Mouse (Mus musculus): ENCODE data around the gene Sned1. TPM values are rescaled to one million over a fixed set of nuclear protein-coding genes. Genes with fewer than 3 reads are reported as not detected.
"Not testable (repeated sequence)": the region's sequence is repeated elsewhere in the genome, so short reads cannot be mapped to it uniquely, and the experiment has no call there.

Sned1 gene
- 6.5 and 9.6 TPM in 2 replicates for polyA plus RNA-seq (2016; fragmentation: Nextera tagmentation; extraction: Ambion mirVana)

DNA sequence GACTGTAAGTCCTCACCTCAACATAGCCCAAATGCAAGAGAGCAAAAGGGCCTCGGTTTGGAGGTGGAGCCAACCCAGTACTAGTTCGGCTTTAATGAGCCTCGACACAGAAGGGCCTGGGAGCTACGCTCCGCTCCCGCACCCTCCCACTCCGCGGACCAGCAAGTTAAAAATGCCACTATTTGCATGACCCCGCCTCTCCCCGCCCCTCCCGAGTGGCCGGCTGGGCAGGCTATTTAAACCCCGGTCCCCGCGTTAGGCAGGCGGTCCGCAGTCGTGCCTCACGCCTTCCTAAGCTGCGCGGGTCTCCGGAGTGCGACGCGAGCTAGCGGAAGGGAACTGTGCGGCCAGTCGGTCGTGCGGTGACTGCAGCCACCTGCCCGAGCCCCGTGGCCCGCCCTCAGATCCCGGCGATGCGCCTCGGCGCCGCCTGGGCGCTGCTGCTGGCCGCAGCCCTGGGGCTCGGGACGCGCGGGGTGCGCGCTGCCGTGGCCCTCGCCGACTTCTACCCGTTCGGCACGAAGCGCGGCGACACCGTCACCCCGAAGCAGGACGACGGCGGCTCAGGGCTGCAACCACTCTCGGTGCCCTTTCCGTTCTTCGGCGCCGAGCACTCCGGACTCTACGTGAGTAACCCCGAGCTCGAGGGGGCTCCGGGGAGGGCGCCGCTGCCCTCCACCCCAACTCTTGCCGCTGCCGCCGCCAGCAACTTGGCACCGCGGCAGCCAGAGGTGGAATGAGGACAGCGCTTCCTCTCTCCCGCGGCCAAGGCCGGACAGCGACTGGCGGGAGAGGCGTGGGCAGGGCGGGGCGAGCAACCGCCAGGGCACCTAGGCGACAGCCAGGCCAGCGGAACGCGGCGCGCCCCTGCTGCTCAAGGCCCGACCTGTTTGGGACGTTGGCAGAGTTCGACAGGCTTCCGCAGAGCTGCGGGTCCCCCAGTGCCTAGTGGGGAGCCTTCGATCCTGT is at the start of gene Sned1:
Sned1 (plus strand) TSS at position 266 of the 969 bp plus-strand sequence.
- Histone ChIP-seq H3K9me3 (no peaks in the 10 kb centered on the region), H3K36me3 (replicated peaks) (no peaks in the 10 kb centered on the region), H3K4me1 (peaks cover 52% of the 10 kb centered on the region), H3K4me3 (peak within 1 kb of the TSS; percentile 73), H3K27me3 (replicated peaks; ENCODE audit: low read depth, poor library complexity, severe bottlenecking) (peaks cover 53% of the 10 kb centered on the region), H3K27ac (replicated peaks) (peak within 1 kb of the TSS; percentile 81)
- 1% methylated on average over 100 of the region's 100 CpGs for whole genome bisulfite sequencing
- peak; percentile 93 for DNase-seq (ENCODE audit: low spot score)

DNA sequence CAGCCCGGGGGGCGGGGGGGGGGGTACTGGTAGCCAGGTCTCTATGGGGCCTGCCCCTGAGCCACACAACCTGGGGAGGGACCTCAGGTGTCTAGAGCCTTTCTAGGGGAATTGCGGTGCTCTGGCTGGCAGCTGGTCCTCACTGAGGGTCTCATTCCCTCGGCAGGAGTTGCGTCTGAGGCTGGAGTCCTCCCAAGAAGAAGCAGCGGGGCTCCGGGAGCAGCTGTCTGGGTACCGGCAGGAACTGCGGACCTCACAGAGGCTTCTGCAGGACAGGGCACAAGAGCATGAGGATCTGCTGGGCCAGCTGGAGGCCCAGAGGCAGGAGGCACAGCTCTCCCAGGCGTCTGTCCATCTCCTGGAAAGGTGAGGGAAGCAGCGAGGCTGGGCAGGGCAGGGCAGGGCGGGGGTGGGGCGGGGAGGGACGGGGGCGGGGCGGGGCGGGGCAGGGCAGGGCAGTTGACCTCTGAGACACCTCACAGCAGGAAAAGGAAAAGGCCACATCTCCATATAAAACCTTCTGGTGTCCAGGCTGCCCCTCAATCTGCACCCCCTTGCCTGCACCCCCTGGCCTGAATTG is 44.8 kb upstream of the Sned1 start:
- H3K4me1 ChIP-seq, result peaks cover 16% of the 10 kb centered on the region
- WGBS, result 4% methylated on average over 17 of the region's 17 CpGs

DNA sequence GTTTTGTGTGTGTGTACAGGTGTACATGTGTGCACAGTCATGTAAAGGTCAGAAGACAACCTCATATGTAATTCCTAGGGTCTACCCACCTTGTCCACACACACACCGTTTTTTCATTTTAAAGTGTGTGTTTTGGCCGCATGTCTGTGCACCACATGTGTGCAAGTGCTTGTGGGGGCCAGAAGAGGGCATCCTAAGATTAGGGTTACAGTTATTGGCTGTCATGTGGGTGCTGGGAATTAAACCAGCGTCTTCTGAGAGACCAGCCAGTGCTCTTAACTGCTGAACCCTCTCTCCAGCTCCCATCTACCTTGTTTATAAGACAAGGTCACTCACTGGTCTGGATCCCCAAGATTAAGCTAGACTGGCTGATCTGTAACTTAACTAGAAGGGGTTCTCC is 40.7 kb upstream of the Sned1 start:
- 87% methylated on average over 3 of the region's 3 CpGs for WGBS
- Histone ChIP-seq H3K4me3 (no peak overlapping the region), H3K9me3 (peaks cover 3% of the 10 kb centered on the region; the same call in 1 of the 2 replicates), H3K27me3 (replicated peaks; ENCODE audit: low read depth, poor library complexity, severe bottlenecking) (peaks cover 23% of the 10 kb centered on the region), H3K36me3 (replicated peaks) (no peaks in the 10 kb centered on the region), H3K27ac (replicated peaks) (no peak overlapping the region), H3K4me1 (peaks cover 14% of the 10 kb centered on the region)
- DNase-seq (ENCODE audit: low spot score), result no peak

More for the DNA sequence above, 44.8 kb upstream of the Sned1 start:
- Histone ChIP-seq H3K4me3 (peak overlapping the region; percentile 40), H3K36me3 (replicated peaks) (no peaks in the 10 kb centered on the region), H3K27ac (replicated peaks) (peak overlapping the region; percentile 65; the same call in 1 of the 2 replicates), H3K27me3 (replicated peaks; ENCODE audit: low read depth, poor library complexity, severe bottlenecking) (peaks cover 60% of the 10 kb centered on the region), H3K9me3 (peaks cover 3% of the 10 kb centered on the region; the same call in 1 of the 2 replicates)
- DNase-seq (ENCODE audit: low spot score), result peak; percentile 26

DNA sequence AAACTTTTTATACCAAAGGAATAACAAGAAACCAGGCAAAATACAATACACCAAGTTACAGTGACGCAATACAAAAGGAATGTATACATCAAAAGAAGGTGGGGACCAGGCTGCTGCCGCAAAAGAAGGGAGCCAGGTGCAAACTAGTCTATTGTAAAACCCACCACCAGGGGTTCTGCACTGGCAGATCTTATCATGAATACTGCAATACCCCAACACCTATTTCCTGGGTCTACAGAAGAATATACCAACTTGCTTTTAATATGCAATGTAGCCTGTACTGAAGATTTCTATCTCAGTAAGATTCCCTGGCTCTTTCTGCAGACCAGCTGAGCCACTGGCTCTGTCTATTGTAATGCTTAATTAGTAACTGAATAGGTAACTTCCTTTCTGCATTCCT is 38.2 kb upstream of the Sned1 start:
- DNase-seq (ENCODE audit: low spot score); H3K27ac ChIP-seq (replicated peaks); H3K36me3 ChIP-seq (replicated peaks); H3K4me3 ChIP-seq; H3K27me3 ChIP-seq (replicated peaks; ENCODE audit: low read depth, poor library complexity, severe bottlenecking); H3K9me3 ChIP-seq; H3K4me1 ChIP-seq: not testable (repeated sequence)
- 93% methylated on average over 2 of the region's 2 CpGs for WGBS

GRCm38 (mm10) chr1:93197916-93198315 is 37.7 kb upstream of the Sned1 start:
- H3K4me3 ChIP-seq, result no peak overlapping the region
- H3K27me3 ChIP-seq (replicated peaks; ENCODE audit: low read depth, poor library complexity, severe bottlenecking), result peaks cover 6% of the 10 kb centered on the region; the same call in 1 of the 2 replicates
- H3K36me3 ChIP-seq (replicated peaks), result no peaks in the 10 kb centered on the region
- DNase-seq (ENCODE audit: low spot score), result no peak
- no peaks in the 10 kb centered on the region for H3K4me1 ChIP-seq
- H3K9me3 ChIP-seq, result peaks cover 3% of the 10 kb centered on the region; the same call in 1 of the 2 replicates
- WGBS, result 85% methylated on average over 3 of the region's 3 CpGs
- H3K27ac ChIP-seq (replicated peaks), result no peak overlapping the region

- peaks cover 38% of the 10 kb centered on the region for H3K4me1 ChIP-seq
- H3K9me3 ChIP-seq, result no peaks in the 10 kb centered on the region
- no peaks in the 10 kb centered on the region for H3K36me3 ChIP-seq (replicated peaks)
- peak overlapping the region; percentile 16; the same call in 1 of the 2 replicates for H3K27ac ChIP-seq (replicated peaks)
- no peaks in the 10 kb centered on the region for H3K27me3 ChIP-seq (replicated peaks; ENCODE audit: low read depth, poor library complexity, severe bottlenecking)
- peak; percentile 27 for DNase-seq (ENCODE audit: low spot score)
- WGBS, result 63% methylated on average over 12 of the region's 12 CpGs
- no peak overlapping the region for H3K4me3 ChIP-seq
Observed at GRCm38 (mm10) chr1:93206277-93206970, 29.2 kb upstream of the Sned1 start.

DNA sequence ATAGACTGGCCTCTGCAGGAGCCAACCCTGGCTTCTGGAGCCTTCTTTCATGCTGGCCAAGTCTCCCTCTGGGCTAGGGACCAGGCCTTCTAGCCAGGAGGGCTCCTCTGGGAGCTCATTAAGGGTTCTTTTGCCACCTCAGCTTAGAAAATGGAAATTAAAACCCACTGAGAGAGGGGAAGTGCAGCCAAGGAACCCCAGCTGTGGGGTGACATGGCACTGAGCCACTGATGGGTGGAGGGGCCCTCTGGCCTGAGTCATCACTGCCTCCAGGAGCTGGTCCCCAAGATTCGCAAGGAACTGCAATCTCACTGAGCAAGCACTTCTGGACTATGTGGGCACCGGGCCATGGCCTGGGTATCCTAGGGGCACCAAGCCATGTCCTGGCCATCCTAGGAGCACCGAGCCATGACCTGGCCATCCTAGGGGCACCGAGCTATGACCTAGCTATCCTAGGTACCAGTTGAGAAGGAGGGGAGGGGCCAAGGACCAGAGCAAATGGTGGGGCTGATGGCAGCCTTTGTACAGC is 28.0 kb upstream of the Sned1 start:
- DNase-seq (ENCODE audit: low spot score), result no peak
- H3K4me3 ChIP-seq, result no peak overlapping the region
- WGBS, result 90% methylated on average over 4 of the region's 4 CpGs
- H3K4me1 ChIP-seq, result peaks cover 50% of the 10 kb centered on the region
- no peaks in the 10 kb centered on the region for H3K27me3 ChIP-seq (replicated peaks; ENCODE audit: low read depth, poor library complexity, severe bottlenecking)
- peak overlapping the region; percentile 26 for H3K27ac ChIP-seq (replicated peaks)
- no peaks in the 10 kb centered on the region for H3K36me3 ChIP-seq (replicated peaks)
- no peaks in the 10 kb centered on the region for H3K9me3 ChIP-seq

DNA sequence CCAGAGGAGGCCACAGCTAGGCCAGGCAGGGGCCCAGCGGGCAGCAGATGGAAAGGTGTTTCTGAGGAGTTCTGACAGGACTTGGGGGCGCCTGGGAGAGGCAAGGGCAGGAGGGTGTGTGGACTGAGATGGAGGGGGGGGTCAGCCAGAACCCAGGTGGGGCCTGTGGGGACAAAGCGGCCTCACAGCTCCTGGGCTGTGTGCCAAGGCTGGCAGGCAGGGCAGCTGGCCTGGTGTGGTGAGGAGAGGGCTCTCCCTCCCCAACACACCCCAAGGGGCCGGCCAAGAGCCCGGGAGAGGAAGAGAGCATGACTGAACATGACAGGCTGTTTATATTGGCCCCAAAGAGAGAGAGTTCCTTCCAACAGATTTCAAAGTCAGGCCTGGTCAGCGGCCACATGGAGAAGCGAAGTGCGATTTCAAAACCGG is 25.4 kb upstream of the Sned1 start:
- 55% methylated on average over 9 of the region's 9 CpGs for WGBS
- Histone ChIP-seq H3K27ac (replicated peaks) (peak overlapping the region; percentile 73), H3K4me1 (peaks cover 71% of the 10 kb centered on the region), H3K36me3 (replicated peaks) (no peaks in the 10 kb centered on the region), H3K4me3 (no peak overlapping the region), H3K27me3 (replicated peaks; ENCODE audit: low read depth, poor library complexity, severe bottlenecking) (no peaks in the 10 kb centered on the region), H3K9me3 (no peaks in the 10 kb centered on the region)
- peak; percentile 51 for DNase-seq (ENCODE audit: low spot score)

GRCm38 (mm10) chr1:93211019-93211418 is 24.6 kb upstream of the Sned1 start:
- Histone ChIP-seq H3K27me3 (replicated peaks; ENCODE audit: low read depth, poor library complexity, severe bottlenecking) (no peaks in the 10 kb centered on the region), H3K27ac (replicated peaks) (peak overlapping the region; percentile 69), H3K4me1 (peaks cover 76% of the 10 kb centered on the region), H3K36me3 (replicated peaks) (no peaks in the 10 kb centered on the region), H3K9me3 (no peaks in the 10 kb centered on the region), H3K4me3 (no peak overlapping the region)
- 86% methylated on average over 11 of the region's 11 CpGs for WGBS
- DNase-seq (ENCODE audit: low spot score), result no peak

DNA sequence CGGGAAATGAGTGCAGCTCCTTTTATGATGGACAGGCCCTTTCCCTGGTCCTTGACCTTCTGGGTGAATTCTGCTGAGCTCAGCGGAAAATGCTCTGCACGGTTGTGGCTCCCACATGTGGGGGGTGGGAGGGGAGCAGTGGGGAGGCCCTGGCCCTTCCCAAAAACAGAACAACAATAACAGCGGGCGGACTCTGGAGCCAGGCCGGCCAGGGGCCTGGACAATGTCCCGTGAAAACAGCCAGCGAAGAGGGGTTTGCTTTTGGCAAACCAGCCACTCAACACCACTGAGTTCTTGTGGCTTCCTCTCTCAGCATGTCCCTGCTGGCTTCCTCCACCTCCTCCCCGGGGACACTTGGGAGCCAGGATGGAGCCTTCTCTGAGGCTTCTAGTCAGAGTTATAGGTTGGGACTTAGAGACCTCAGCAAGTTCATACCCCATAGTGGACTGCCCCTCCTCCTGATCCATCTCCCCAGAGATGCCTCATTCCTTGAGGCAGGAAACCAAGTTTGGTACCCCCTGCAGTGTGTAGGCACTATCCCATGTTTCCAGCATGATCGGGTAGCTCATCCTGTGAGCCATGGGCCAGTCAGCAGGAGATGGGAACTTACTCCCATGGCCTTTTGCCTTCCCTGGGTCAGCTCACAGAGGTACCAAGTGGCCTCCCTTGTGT is 24.0 kb upstream of the Sned1 start:
- peak; percentile 55 for DNase-seq (ENCODE audit: low spot score)
- Histone ChIP-seq H3K4me3 (no peak overlapping the region), H3K9me3 (no peaks in the 10 kb centered on the region), H3K27me3 (replicated peaks; ENCODE audit: low read depth, poor library complexity, severe bottlenecking) (no peaks in the 10 kb centered on the region), H3K4me1 (peaks cover 75% of the 10 kb centered on the region), H3K27ac (replicated peaks) (peak overlapping the region; percentile 69), H3K36me3 (replicated peaks) (no peaks in the 10 kb centered on the region)
- 45% methylated on average over 10 of the region's 10 CpGs for WGBS

GRCm38 (mm10) chr1:93212441-93212840 is 23.2 kb upstream of the Sned1 start:
- DNase-seq (ENCODE audit: low spot score), result no peak
- H3K4me3 ChIP-seq, result no peak overlapping the region
- WGBS, result 84% methylated on average over 7 of the region's 7 CpGs
- peaks cover 80% of the 10 kb centered on the region for H3K4me1 ChIP-seq
- H3K27me3 ChIP-seq (replicated peaks; ENCODE audit: low read depth, poor library complexity, severe bottlenecking), result no peaks in the 10 kb centered on the region
- H3K27ac ChIP-seq (replicated peaks), result peak overlapping the region; percentile 69
- H3K9me3 ChIP-seq, result no peaks in the 10 kb centered on the region
- H3K36me3 ChIP-seq (replicated peaks), result no peaks in the 10 kb centered on the region

Data from embryonic facial prominence, embryonic 10.5 days (tissue).